Mouse (Mus musculus): ENCODE results near the gene 9130230L23Rik.

The 9130230L23Rik gene

GRCm38 (mm10) chr5:65954130-65955080 is 49.7 kb downstream of the 9130230L23Rik start:
- DNase-seq: no peak

- DNase-seq: no peak
These were observed 52.6 kb downstream of the 9130230L23Rik start for GRCm38 (mm10) chr5:65951513-65951909.

GRCm38 (mm10) chr5:65950679-65951512 is 53.2 kb downstream of the 9130230L23Rik start:
- no peak for DNase-seq

- DNase-seq: no peak
These were observed 53.8 kb downstream of the 9130230L23Rik start for GRCm38 (mm10) chr5:65950236-65950635.

GRCm38 (mm10) chr5:65949822-65950221 is 54.3 kb downstream of the 9130230L23Rik start:
- DNase-seq: no peak

GRCm38 (mm10) chr5:65941145-65941544 is 62.9 kb downstream of the 9130230L23Rik start:
- DNase-seq: no peak

- peak; percentile 83 for DNase-seq
These were observed 65.9 kb downstream of the 9130230L23Rik start for GRCm38 (mm10) chr5:65937998-65938715.

GRCm38 (mm10) chr5:65937011-65937726 is 66.9 kb downstream of the 9130230L23Rik start:
- no peak for DNase-seq

GRCm38 (mm10) chr5:65934783-65935182 is 69.3 kb downstream of the 9130230L23Rik start, which contains the start of gene Chrna9:
TSS of gene Chrna9 (plus strand) at chr5:65934921.
- no peak for DNase-seq

- DNase-seq: no peak
These were observed 70.3 kb downstream of the 9130230L23Rik start for GRCm38 (mm10) chr5:65933764-65934163.

GRCm38 (mm10) chr5:65933258-65933657 is 70.8 kb downstream of the 9130230L23Rik start:
- DNase-seq: no peak

GRCm38 (mm10) chr5:65930171-65930570 is 73.9 kb downstream of the 9130230L23Rik start:
- DNase-seq: no peak
